Comparison of ENCODE assay signal across 7 mouse cellular contexts in the genomic region with DNA sequence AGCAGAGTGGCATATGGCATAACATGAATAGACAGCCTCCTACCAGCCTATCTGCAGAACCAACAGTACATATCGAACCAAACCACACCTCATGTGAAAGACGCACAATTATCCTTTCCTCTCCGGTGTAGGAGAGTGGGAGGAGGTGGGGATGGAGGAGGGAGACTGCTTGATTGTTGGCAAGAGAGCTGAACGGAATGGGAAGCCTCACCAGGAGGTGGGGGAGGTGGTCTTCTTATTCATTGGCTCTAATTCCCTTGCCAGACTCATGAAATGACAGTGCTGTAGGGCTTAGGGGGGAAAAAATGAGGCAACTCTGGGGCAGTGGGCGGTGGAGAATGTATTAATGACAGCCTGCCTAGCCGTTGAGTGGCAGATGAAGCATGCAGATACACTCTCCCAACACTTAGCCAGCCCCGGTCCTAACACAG.
DNase-seq lines count a peak whose midpoint lies in the region; ATAC-seq and TF ChIP-seq lines count a peak whose summit lies in the region.

No protein-coding gene starts in this region.

- intact Hi-C loops in gastrocnemius, adult 2 months (cut with DNase I) = no loop called here

- no peaks in the 10 kb centered on the region for H3K36me3 ChIP-seq in lung, embryonic 15.5 days

- no peak overlapping the region for H3K4me3 ChIP-seq in lung, embryonic 15.5 days
- no peak overlapping the region for H3K4me3 ChIP-seq in gastrocnemius, adult 2 months

- H3K4me2 ChIP-seq in lung, embryonic 15.5 days = peak overlapping the region; percentile 11; the same call in 1 of the 2 replicates

- 0 out of 2 replicates have a peak, but pooled peaks cover 10% of the 10 kb centered on the region for H3K4me1 ChIP-seq in lung, embryonic 15.5 days

- TF ChIP-seq CTCF in gastrocnemius, adult 2 months (IDR thresholded peaks at IDR 0.05) = no peak

- H3K27me3 ChIP-seq in lung, embryonic 15.5 days = no peaks in the 10 kb centered on the region

- no peak for DNase-seq in lung, postnatal 36 days
- peak; percentile 18 to 42 for DNase-seq in layer of hippocampus, postnatal 25 days (ENCODE audit: extremely low spot score in 1 of 2, low spot score in 1 of 2)
- peak; percentile 72 for DNase-seq in retina, postnatal 1 day
- DNase-seq in yolk sac, embryonic 10.5 days (ENCODE audit: low spot score) = no peak
- no peak for DNase-seq in gastrocnemius, adult 2 months

- H3K9ac ChIP-seq in lung, embryonic 15.5 days = no peak overlapping the region

- WGBS in lung, embryonic 15.5 days = 28% methylated on average over 7 of the region's 7 CpGs

- no peak for ATAC-seq in lung, embryonic 15.5 days (ENCODE audit: borderline replicate concordance, extremely low read depth, low FRiP score, low TSS enrichment)
- peak; percentile 96 for ATAC-seq in frontal cortex, adult (ENCODE audit: low TSS enrichment)

- no peak overlapping the region for H3K27ac ChIP-seq in lung, embryonic 15.5 days
- H3K27ac ChIP-seq in gastrocnemius, adult 2 months = no peak overlapping the region

- no peaks in the 10 kb centered on the region for H3K9me3 ChIP-seq in lung, embryonic 15.5 days

Comparison
In these comparisons a context has a peak if more than half of its experiments do, and no peak if none do; other contexts are left out.
1. DNase-seq: peak in layer of hippocampus, postnatal 25 days (2 of 2) and retina, postnatal 1 day (single experiment); none in lung, postnatal 36 days (single experiment), yolk sac, embryonic 10.5 days (single experiment) and gastrocnemius, adult 2 months (single experiment).